Mouse (Mus musculus) kidney, postnatal 10 days (tissue): ENCODE data around the gene Lhcgr.

Source experiments
- DNase-seq: peaks from one replicate; pipeline ENCODE4 v3.0.0; 2021; ENCODE audit warnings: mixed read lengths

The Lhcgr gene

GRCm38 (mm10) chr17:88703112-88703511, 88.7 kb downstream of the Lhcgr start:
- no peak for DNase-seq

DNA sequence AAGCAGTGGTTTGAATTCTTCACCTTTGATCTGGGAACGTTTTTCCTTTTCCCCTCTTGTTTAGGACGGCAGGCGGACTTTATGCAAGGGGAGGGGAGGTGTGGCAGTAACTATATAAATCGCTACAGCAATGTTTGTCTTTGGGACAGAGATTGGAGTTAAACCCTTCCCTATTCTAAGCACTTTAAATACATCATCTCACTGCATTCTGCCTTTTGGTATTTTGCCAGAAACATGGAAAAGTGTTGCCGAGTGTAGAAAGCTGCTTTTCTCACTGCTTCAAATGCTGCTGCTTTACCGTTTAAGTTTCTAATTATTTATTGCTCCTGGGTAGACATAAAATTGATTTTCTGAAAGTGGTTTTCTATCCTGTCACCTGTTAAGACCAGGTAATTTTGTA, 89.4 kb downstream of the Lhcgr start:
- no peak for DNase-seq

- DNase-seq: no peak
Observed at GRCm38 (mm10) chr17:88700901-88701300, 90.9 kb downstream of the Lhcgr start.

GRCm38 (mm10) chr17:88696656-88697333, 95.0 kb downstream of the Lhcgr start:
- DNase-seq: no peak

- no peak for DNase-seq
Observed at GRCm38 (mm10) chr17:88688226-88688625, 103.6 kb downstream of the Lhcgr start.

GRCm38 (mm10) chr17:88675310-88676309, 116.2 kb downstream of the Lhcgr start:
- no peak for DNase-seq

GRCm38 (mm10) chr17:88670800-88671199, 121.0 kb downstream of the Lhcgr start:
- DNase-seq: no peak

DNA sequence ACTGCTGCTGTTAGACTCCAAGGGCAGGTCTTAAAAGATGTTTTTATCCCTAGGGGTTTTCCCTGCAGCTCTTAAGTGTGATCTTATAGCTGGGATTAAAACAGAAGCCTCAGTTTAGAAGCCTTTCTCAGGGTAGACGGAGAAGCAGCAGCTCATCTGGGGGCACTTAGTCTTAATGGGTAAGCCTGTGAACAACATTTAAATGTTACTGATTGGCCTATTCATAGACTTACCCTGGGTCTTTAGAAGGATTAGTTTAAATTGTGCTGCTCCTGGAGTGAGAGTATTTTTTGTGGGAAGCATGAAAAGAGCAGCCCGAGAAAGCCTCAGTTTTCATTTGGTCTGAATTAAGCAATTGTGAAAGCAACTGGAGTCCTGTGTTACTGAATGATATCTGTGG, 121.9 kb downstream of the Lhcgr start:
- no peak for DNase-seq

DNA sequence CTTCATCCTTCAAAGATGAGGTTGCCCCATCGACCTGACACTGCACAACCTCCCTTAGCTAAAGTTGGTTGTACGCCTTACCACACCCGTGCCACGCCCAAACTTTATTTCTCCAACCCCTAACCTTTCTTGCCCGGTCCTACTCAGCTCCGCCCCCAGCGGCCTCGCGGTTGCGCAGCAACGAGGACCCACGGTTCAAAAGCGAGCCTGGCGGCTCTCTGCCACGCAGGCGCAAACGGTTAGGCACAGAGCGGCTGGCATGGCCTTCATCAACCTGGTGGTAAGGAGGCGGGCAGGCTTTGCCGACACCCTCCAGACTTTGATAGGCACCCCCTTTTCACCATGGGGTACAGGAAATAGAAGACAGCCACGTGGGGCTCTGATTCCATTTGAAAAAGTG, 123.3 kb downstream of the Lhcgr start, which contains the start of gene Gtf2a1l:
Gene Gtf2a1l (plus strand): TSS at position 209 of the 400 bp plus-strand sequence.
- peak; percentile 36 for DNase-seq
